Mouse (Mus musculus): ENCODE data around the gene AC124108.1. TPM values are rescaled to one million over a fixed set of nuclear protein-coding genes. Genes with fewer than 3 reads are reported as not detected.
"Not testable (repeated sequence)": the region's sequence is repeated elsewhere in the genome, so short reads cannot be mapped to it uniquely, and the experiment has no call there.

AC124108.1 gene
- polyA plus RNA-seq, 1 experiment from 2014 or later: 0.04 TPM

- 22% methylated on average over 2 of the region's 2 CpGs for WGBS
- H3K9ac ChIP-seq (ENCODE audit: low read depth, low read length): no peak overlapping the region
- no peak overlapping the region for H3K4me2 ChIP-seq
- no peaks in the 10 kb centered on the region for H3K4me1 ChIP-seq (replicated peaks; ENCODE audit: control insufficient read depth, insufficient read depth, low read length)
- ATAC-seq (replicated peaks; ENCODE audit: low FRiP score) (no peak), DNase-seq (ENCODE audit: low spot score) (no peak)
- no peaks in the 10 kb centered on the region for H3K9me3 ChIP-seq (ENCODE audit: control insufficient read depth, low read length)
- H3K4me3 ChIP-seq (ENCODE audit: low read depth, low read length): no peak overlapping the region
- H3K27ac ChIP-seq (ENCODE audit: low read depth, low read length): no peak overlapping the region
- H3K36me3 ChIP-seq (ENCODE audit: control insufficient read depth, insufficient read depth, low read length): no peaks in the 10 kb centered on the region
- H3K27me3 ChIP-seq (replicated peaks; ENCODE audit: control insufficient read depth, insufficient read depth, low read length): peaks cover 28% of the 10 kb centered on the region
Measured at GRCm38 (mm10) chr1:132158741-132159140, 32.5 kb upstream of the AC124108.1 start.

- no peak overlapping the region for H3K4me3 ChIP-seq (ENCODE audit: low read depth, low read length)
- 55% methylated on average over 4 of the region's 4 CpGs for WGBS
- no peak overlapping the region for H3K4me2 ChIP-seq
- peaks cover 28% of the 10 kb centered on the region for H3K27me3 ChIP-seq (replicated peaks; ENCODE audit: control insufficient read depth, insufficient read depth, low read length)
- no peaks in the 10 kb centered on the region for H3K9me3 ChIP-seq (ENCODE audit: control insufficient read depth, low read length)
- ATAC-seq (replicated peaks; ENCODE audit: low FRiP score): no peak
- no peaks in the 10 kb centered on the region for H3K36me3 ChIP-seq (ENCODE audit: control insufficient read depth, insufficient read depth, low read length)
- DNase-seq (ENCODE audit: low spot score): no peak
- H3K4me1 ChIP-seq (replicated peaks; ENCODE audit: control insufficient read depth, insufficient read depth, low read length): no peaks in the 10 kb centered on the region
- H3K9ac ChIP-seq (ENCODE audit: low read depth, low read length): no peak overlapping the region
- H3K27ac ChIP-seq (ENCODE audit: low read depth, low read length): no peak overlapping the region
Measured at GRCm38 (mm10) chr1:132159681-132160080, 31.6 kb upstream of the AC124108.1 start.

GRCm38 (mm10) chr1:132161211-132161880 is 29.9 kb upstream of the AC124108.1 start:
- ATAC-seq (replicated peaks; ENCODE audit: low FRiP score): no peak
- Histone ChIP-seq H3K4me1 (replicated peaks; ENCODE audit: control insufficient read depth, insufficient read depth, low read length) (no peaks in the 10 kb centered on the region), H3K9ac (ENCODE audit: low read depth, low read length) (no peak overlapping the region), H3K9me3 (ENCODE audit: control insufficient read depth, low read length) (no peaks in the 10 kb centered on the region), H3K27ac (ENCODE audit: low read depth, low read length) (no peak overlapping the region), H3K4me2 (no peak overlapping the region), H3K4me3 (ENCODE audit: low read depth, low read length) (no peak overlapping the region), H3K36me3 (ENCODE audit: control insufficient read depth, insufficient read depth, low read length) (no peaks in the 10 kb centered on the region), H3K27me3 (replicated peaks; ENCODE audit: control insufficient read depth, insufficient read depth, low read length) (peaks cover 28% of the 10 kb centered on the region)
- 61% methylated on average over 7 of the region's 7 CpGs for WGBS
- DNase-seq (ENCODE audit: low spot score): no peak

GRCm38 (mm10) chr1:132162618-132163017 is 28.6 kb upstream of the AC124108.1 start:
- WGBS: 46% methylated on average over 9 of the region's 9 CpGs
- not testable (repeated sequence) for H3K9me3 ChIP-seq (ENCODE audit: control insufficient read depth, low read length); H3K4me2 ChIP-seq; H3K27ac ChIP-seq (ENCODE audit: low read depth, low read length); H3K4me3 ChIP-seq (ENCODE audit: low read depth, low read length); ATAC-seq (replicated peaks; ENCODE audit: low FRiP score); DNase-seq (ENCODE audit: low spot score); H3K9ac ChIP-seq (ENCODE audit: low read depth, low read length); H3K4me1 ChIP-seq (replicated peaks; ENCODE audit: control insufficient read depth, insufficient read depth, low read length); H3K36me3 ChIP-seq (ENCODE audit: control insufficient read depth, insufficient read depth, low read length)
- H3K27me3 ChIP-seq (replicated peaks; ENCODE audit: control insufficient read depth, insufficient read depth, low read length): peaks cover 28% of the 10 kb centered on the region

- Histone ChIP-seq H3K27me3 (replicated peaks; ENCODE audit: control insufficient read depth, insufficient read depth, low read length) (peaks cover 11% of the 10 kb centered on the region), H3K4me1 (replicated peaks; ENCODE audit: control insufficient read depth, insufficient read depth, low read length) (0 out of 2 replicates have a peak, but pooled peaks cover 3% of the 10 kb centered on the region), H3K9me3 (ENCODE audit: control insufficient read depth, low read length) (no peaks in the 10 kb centered on the region), H3K4me2 (no peak overlapping the region), H3K9ac (ENCODE audit: low read depth, low read length) (no peak overlapping the region), H3K4me3 (ENCODE audit: low read depth, low read length) (no peak overlapping the region), H3K27ac (ENCODE audit: low read depth, low read length) (no peak overlapping the region), H3K36me3 (ENCODE audit: control insufficient read depth, insufficient read depth, low read length) (no peaks in the 10 kb centered on the region)
- ATAC-seq (replicated peaks; ENCODE audit: low FRiP score) (no peak), DNase-seq (ENCODE audit: low spot score) (no peak)
- 24% methylated on average over 13 of the region's 13 CpGs for WGBS
Measured at GRCm38 (mm10) chr1:132164780-132165518, 26.3 kb upstream of the AC124108.1 start.

GRCm38 (mm10) chr1:132165859-132166258 is 25.4 kb upstream of the AC124108.1 start:
- Histone ChIP-seq H3K9ac (ENCODE audit: low read depth, low read length) (no peak overlapping the region), H3K4me2 (no peak overlapping the region), H3K27ac (ENCODE audit: low read depth, low read length) (no peak overlapping the region), H3K9me3 (ENCODE audit: control insufficient read depth, low read length) (no peaks in the 10 kb centered on the region), H3K4me1 (replicated peaks; ENCODE audit: control insufficient read depth, insufficient read depth, low read length) (0 out of 2 replicates have a peak, but pooled peaks cover 3% of the 10 kb centered on the region), H3K27me3 (replicated peaks; ENCODE audit: control insufficient read depth, insufficient read depth, low read length) (peaks cover 5% of the 10 kb centered on the region; the same call in 1 of the 2 replicates), H3K4me3 (ENCODE audit: low read depth, low read length) (no peak overlapping the region), H3K36me3 (ENCODE audit: control insufficient read depth, insufficient read depth, low read length) (no peaks in the 10 kb centered on the region)
- no peak for DNase-seq (ENCODE audit: low spot score)
- WGBS: 46% methylated on average over 3 of the region's 3 CpGs
- no peak for ATAC-seq (replicated peaks; ENCODE audit: low FRiP score)

- ATAC-seq (replicated peaks; ENCODE audit: low FRiP score): peak; percentile 54; the same call in 1 of the 2 replicates
- peak overlapping the region; percentile 47 for H3K4me2 ChIP-seq
- H3K9ac ChIP-seq (ENCODE audit: low read depth, low read length): no peak overlapping the region
Measured at GRCm38 (mm10) chr1:132168115-132168767, 23.0 kb upstream of the AC124108.1 start.

GRCm38 (mm10) chr1:132170698-132171097 is 20.6 kb upstream of the AC124108.1 start:
- 28% methylated on average over 6 of the region's 6 CpGs for WGBS
- Histone ChIP-seq H3K4me2 (no peak overlapping the region), H3K4me1 (replicated peaks; ENCODE audit: control insufficient read depth, insufficient read depth, low read length) (0 out of 2 replicates have a peak, but pooled peaks cover 3% of the 10 kb centered on the region), H3K27ac (ENCODE audit: low read depth, low read length) (no peak overlapping the region), H3K9me3 (ENCODE audit: control insufficient read depth, low read length) (no peaks in the 10 kb centered on the region), H3K36me3 (ENCODE audit: control insufficient read depth, insufficient read depth, low read length) (no peaks in the 10 kb centered on the region), H3K9ac (ENCODE audit: low read depth, low read length) (no peak overlapping the region), H3K27me3 (replicated peaks; ENCODE audit: control insufficient read depth, insufficient read depth, low read length) (peaks cover 5% of the 10 kb centered on the region; the same call in 1 of the 2 replicates), H3K4me3 (ENCODE audit: low read depth, low read length) (no peak overlapping the region)
- ATAC-seq (replicated peaks; ENCODE audit: low FRiP score) (no peak), DNase-seq (ENCODE audit: low spot score) (no peak)

More at GRCm38 (mm10) chr1:132168115-132168767, 23.0 kb upstream of the AC124108.1 start:
- DNase-seq (ENCODE audit: low spot score): no peak
- H3K4me1 ChIP-seq (replicated peaks; ENCODE audit: control insufficient read depth, insufficient read depth, low read length): 0 out of 2 replicates have a peak, but pooled peaks cover 3% of the 10 kb centered on the region
- H3K36me3 ChIP-seq (ENCODE audit: control insufficient read depth, insufficient read depth, low read length): no peaks in the 10 kb centered on the region
- peaks cover 5% of the 10 kb centered on the region; the same call in 1 of the 2 replicates for H3K27me3 ChIP-seq (replicated peaks; ENCODE audit: control insufficient read depth, insufficient read depth, low read length)
- no peak overlapping the region for H3K4me3 ChIP-seq (ENCODE audit: low read depth, low read length)
- no peak overlapping the region for H3K27ac ChIP-seq (ENCODE audit: low read depth, low read length)
- no peaks in the 10 kb centered on the region for H3K9me3 ChIP-seq (ENCODE audit: control insufficient read depth, low read length)
- WGBS: 8% methylated on average over 12 of the region's 12 CpGs
